Mouse (Mus musculus): ENCODE data around the gene Cep135.

GRCm38 (mm10) chr5:76618750-76619149 is 30.3 kb downstream of the Cep135 start:
- TF ChIP-seq CTCF (IDR thresholded peaks at IDR 0.05; ENCODE audit: low read depth) = no peak
- no peak for TF ChIP-seq EP300 (IDR thresholded peaks at IDR 0.05; ENCODE audit: low read depth)
